Mouse (Mus musculus): ENCODE measurements at regions not wholly inside any gene's neighbourhood (a gene's known extent, or its start where the extent isn't known, plus 50 kb on each side); places are given as distances from the start of the nearest gene placed in this dataset.
"Not testable (repeated sequence)": the region's sequence is repeated elsewhere in the genome, so short reads cannot be mapped to it uniquely, and the experiment has no call there.

GRCm38 (mm10) chr4:93579343-93579742, 244.0 kb upstream of the Tusc1 start:
- no peak for DNase-seq (ENCODE audit: low spot score in 2 of 2)

- no peak for DNase-seq (ENCODE audit: low spot score in 2 of 2)
Observed at GRCm38 (mm10) chr4:93567487-93568259, 232.4 kb upstream of the Tusc1 start.

GRCm38 (mm10) chr4:93555787-93556760, 220.8 kb upstream of the Tusc1 start:
- no peak for DNase-seq (ENCODE audit: low spot score in 2 of 2)

- DNase-seq (ENCODE audit: low spot score in 2 of 2): not testable (repeated sequence)
Observed at GRCm38 (mm10) chr4:93555181-93555580, 219.9 kb upstream of the Tusc1 start.

GRCm38 (mm10) chr4:93552489-93553160, 217.3 kb upstream of the Tusc1 start:
- no peak for DNase-seq (ENCODE audit: low spot score in 2 of 2)

GRCm38 (mm10) chr4:93551086-93551485, 215.8 kb upstream of the Tusc1 start:
- peak; percentile 17 to 56 for DNase-seq (ENCODE audit: low spot score in 2 of 2)

GRCm38 (mm10) chr4:93540588-93540987, 205.3 kb upstream of the Tusc1 start:
- DNase-seq (ENCODE audit: low spot score in 2 of 2): no peak

GRCm38 (mm10) chr4:93527382-93527781, 192.1 kb upstream of the Tusc1 start:
- DNase-seq (ENCODE audit: low spot score in 2 of 2): no peak

GRCm38 (mm10) chr4:93520454-93521100, 185.3 kb upstream of the Tusc1 start:
- no peak for DNase-seq (ENCODE audit: low spot score in 2 of 2)

GRCm38 (mm10) chr4:93518925-93519324, 183.6 kb upstream of the Tusc1 start:
- no peak for DNase-seq (ENCODE audit: low spot score in 2 of 2)

GRCm38 (mm10) chr4:93510771-93511170, 175.5 kb upstream of the Tusc1 start:
- DNase-seq (ENCODE audit: low spot score in 2 of 2): no peak

- peak in 1 of 2 experiments; percentile 6 for DNase-seq (ENCODE audit: low spot score in 2 of 2)
Observed at GRCm38 (mm10) chr4:93496871-93497270, 161.6 kb upstream of the Tusc1 start.

GRCm38 (mm10) chr4:93494319-93494718, 159.0 kb upstream of the Tusc1 start:
- DNase-seq (ENCODE audit: low spot score in 2 of 2): no peak

GRCm38 (mm10) chr4:93493905-93494304, 158.6 kb upstream of the Tusc1 start:
- DNase-seq (ENCODE audit: low spot score in 2 of 2): no peak

GRCm38 (mm10) chr4:93493326-93493725, 158.0 kb upstream of the Tusc1 start:
- DNase-seq (ENCODE audit: low spot score in 2 of 2): no peak

- no peak for DNase-seq (ENCODE audit: low spot score in 2 of 2)
Observed at GRCm38 (mm10) chr4:93488570-93488969, 153.3 kb upstream of the Tusc1 start.

- no peak for DNase-seq (ENCODE audit: low spot score in 2 of 2)
Observed at GRCm38 (mm10) chr4:93486455-93486854, 151.1 kb upstream of the Tusc1 start.

- no peak for DNase-seq (ENCODE audit: low spot score in 2 of 2)
Observed at GRCm38 (mm10) chr4:93481247-93481646, 145.9 kb upstream of the Tusc1 start.

GRCm38 (mm10) chr4:93477189-93477767, 142.0 kb upstream of the Tusc1 start:
- no peak for DNase-seq (ENCODE audit: low spot score in 2 of 2)

- no peak for DNase-seq (ENCODE audit: low spot score in 2 of 2)
Observed at GRCm38 (mm10) chr4:93467998-93468397, 132.7 kb upstream of the Tusc1 start.

- DNase-seq (ENCODE audit: low spot score in 2 of 2): no peak
Observed at GRCm38 (mm10) chr4:93467424-93467823, 132.1 kb upstream of the Tusc1 start.

Measured in frontal cortex, postnatal 36 days (tissue).